Comparison of ENCODE assay signal across 9 mouse cellular contexts in genomic region chr6:22802399-22803092, GRCm38 (mm10).
A peak's percentile ranks its signal among the peaks of the same experiment; 100 is the strongest.
DNase-seq lines count a peak whose midpoint lies in the region; ATAC-seq lines count a peak whose summit lies in the region.
"Had no signal": no experiment of that assay in that cellular context is flagged by ENCODE, and none has a peak within 500 bp of the region (broad histone marks: within the 10 kb centered on the region; RNA-seq: fewer than 3 reads in every experiment).

No protein-coding gene starts in this region.

- no peak overlapping the region for H3K4me3 ChIP-seq in neural tube, embryonic 13.5 days
- H3K4me3 ChIP-seq in forebrain, embryonic 16.5 days (replicated peaks; ENCODE audit: low read length): no peak overlapping the region
- no peak overlapping the region for H3K4me3 ChIP-seq in stomach, embryonic 16.5 days (replicated peaks; ENCODE audit: low read length)
- H3K4me3 ChIP-seq: liver, embryonic 13.5 days had no signal

- H3K4me2 ChIP-seq in neural tube, embryonic 13.5 days: no peak overlapping the region
- no peak overlapping the region for H3K4me2 ChIP-seq in forebrain, embryonic 16.5 days (ENCODE audit: low read length)
- H3K4me2 ChIP-seq in stomach, embryonic 16.5 days (ENCODE audit: low read depth, low read length): no peak overlapping the region
- H3K4me2 ChIP-seq: liver, embryonic 13.5 days had no signal

- H3K36me3 ChIP-seq in neural tube, embryonic 13.5 days: no peaks in the 10 kb centered on the region
- no peaks in the 10 kb centered on the region for H3K36me3 ChIP-seq in forebrain, embryonic 16.5 days (ENCODE audit: control insufficient read depth, insufficient read depth)
- H3K36me3 ChIP-seq in stomach, embryonic 16.5 days (ENCODE audit: control insufficient read depth, insufficient read depth, low read length): no peaks in the 10 kb centered on the region
- H3K36me3 ChIP-seq: liver, embryonic 13.5 days had no signal

- DNase-seq in neural tube, embryonic 10.5 days (ENCODE audit: extremely low spot score, low spot score): no peak
- peak; percentile 53 for DNase-seq in brain, adult 2 months (ENCODE audit: low read depth, low spot score)
- DNase-seq in gastrocnemius, postnatal 4 days (ENCODE audit: low spot score in 2 of 2): no peak
- DNase-seq: liver, embryonic 13.5 days; thymus, postnatal 36 days had no signal

- 0 out of 2 replicates have a peak, but pooled peaks cover 7% of the 10 kb centered on the region for H3K4me1 ChIP-seq in neural tube, embryonic 13.5 days (replicated peaks)
- H3K4me1 ChIP-seq in forebrain, embryonic 16.5 days (replicated peaks; ENCODE audit: control insufficient read depth, insufficient read depth, low read length): peaks cover 6% of the 10 kb centered on the region; the same call in 1 of the 2 replicates
- H3K4me1 ChIP-seq in stomach, embryonic 16.5 days (ENCODE audit: control insufficient read depth, insufficient read depth, low read length): no peaks in the 10 kb centered on the region
- H3K4me1 ChIP-seq: liver, embryonic 13.5 days had no signal

- no peaks in the 10 kb centered on the region for H3K9me3 ChIP-seq in neural tube, embryonic 13.5 days
- no peaks in the 10 kb centered on the region for H3K9me3 ChIP-seq in forebrain, embryonic 16.5 days (ENCODE audit: control insufficient read depth, low read length)
- H3K9me3 ChIP-seq in stomach, embryonic 16.5 days (replicated peaks; ENCODE audit: control insufficient read depth, low read length): no peaks in the 10 kb centered on the region
- H3K9me3 ChIP-seq: liver, embryonic 13.5 days had no signal

- peak; percentile 47; the same call in 1 of the 2 replicates for ATAC-seq in neural tube, embryonic 13.5 days (ENCODE audit: low read depth)
- ATAC-seq in forebrain, embryonic 16.5 days: peak; percentile 45
- ATAC-seq in stomach, embryonic 16.5 days (ENCODE audit: insufficient read depth, low FRiP score): peak; percentile 44
- ATAC-seq in megakaryocyte-erythroid progenitor cell, adult 5-6 weeks (replicated peaks; ENCODE audit: low FRiP score, low TSS enrichment, poor library complexity, severe bottlenecking): no peak

- WGBS in neural tube, embryonic 13.5 days: 59% methylated on average over 12 of the region's 12 CpGs
- WGBS in forebrain, embryonic 16.5 days: 32% methylated on average over 12 of the region's 12 CpGs
- WGBS in stomach, embryonic 16.5 days: 56% methylated on average over 12 of the region's 12 CpGs

- H3K27ac ChIP-seq in neural tube, embryonic 13.5 days (replicated peaks): no peak overlapping the region
- no peak overlapping the region for H3K27ac ChIP-seq in forebrain, embryonic 16.5 days (ENCODE audit: low read length)
- H3K27ac ChIP-seq in stomach, embryonic 16.5 days (ENCODE audit: low read length): no peak overlapping the region
- H3K27ac ChIP-seq: liver, embryonic 13.5 days had no signal

- no peaks in the 10 kb centered on the region for H3K27me3 ChIP-seq in neural tube, embryonic 13.5 days
- H3K27me3 ChIP-seq in forebrain, embryonic 16.5 days (replicated peaks; ENCODE audit: control insufficient read depth, insufficient read depth, low read length): no peaks in the 10 kb centered on the region
- no peaks in the 10 kb centered on the region for H3K27me3 ChIP-seq in stomach, embryonic 16.5 days (ENCODE audit: control insufficient read depth, insufficient read depth, low read length)
- H3K27me3 ChIP-seq: liver, embryonic 13.5 days had no signal

- no peak overlapping the region for H3K9ac ChIP-seq in neural tube, embryonic 13.5 days
- H3K9ac ChIP-seq in forebrain, embryonic 16.5 days (replicated peaks; ENCODE audit: low read depth, low read length): no peak overlapping the region
- no peak overlapping the region for H3K9ac ChIP-seq in stomach, embryonic 16.5 days (ENCODE audit: low read length)
- H3K9ac ChIP-seq: liver, embryonic 13.5 days had no signal
